In the genomic region with DNA sequence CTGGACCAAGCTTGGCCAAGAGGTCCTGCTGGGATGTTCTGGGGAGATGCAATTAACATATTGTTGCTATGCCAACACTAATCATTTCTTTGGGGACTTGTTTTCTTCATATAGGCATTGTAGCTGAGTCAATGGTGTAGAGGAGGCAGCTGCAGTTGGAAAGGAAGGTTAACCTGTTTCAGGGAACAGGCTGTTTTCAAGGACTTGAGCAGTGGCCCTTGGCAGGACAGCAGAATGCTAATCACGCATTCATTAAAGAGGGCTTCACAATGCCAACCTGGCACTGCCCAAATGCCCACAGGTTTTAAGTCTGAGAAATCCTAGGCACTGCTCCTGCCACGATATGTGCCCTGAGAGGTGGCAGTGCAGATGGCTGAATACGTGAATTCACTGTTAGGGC, we compare ENCODE assay signal across 12 mouse cellular contexts.
DNase-seq lines count a peak whose midpoint lies in the region; ATAC-seq and TF ChIP-seq lines count a peak whose summit lies in the region.
"Had no signal": no experiment of that assay in that cellular context is flagged by ENCODE, and none has a peak within 500 bp of the region (broad histone marks: within the 10 kb centered on the region; RNA-seq: fewer than 3 reads in every experiment).

No protein-coding gene starts in this region.

- H3K27ac ChIP-seq in kidney, adult 2 months (ENCODE audit: insufficient read depth, low read depth, low read length) = no peak overlapping the region
- H3K27ac ChIP-seq in kidney, embryonic 14.5 days (ENCODE audit: low read depth, low read length) = no peak overlapping the region
- H3K27ac ChIP-seq in forebrain, embryonic 10.5 days = peak overlapping the region; percentile 77
- peak overlapping the region; percentile 9 for H3K27ac ChIP-seq in hindbrain, embryonic 16.5 days (ENCODE audit: low read depth, low read length)
- H3K27ac ChIP-seq in neural tube, embryonic 15.5 days (replicated peaks) = peak overlapping the region; percentile 58
- H3K27ac ChIP-seq: heart, adult 2 months; liver, embryonic 14.5 days had no signal

- intact Hi-C loops in heart, postnatal 25 days (cut with DNase I) = no loop called here

- no peak for TF ChIP-seq POLR2A in kidney, adult 2 months (IDR thresholded peaks at IDR 0.05; ENCODE audit: low read depth, low read length)

- H3K4me1 ChIP-seq in kidney, adult 2 months (ENCODE audit: control insufficient read depth, insufficient read depth, low read length) = no peaks in the 10 kb centered on the region
- H3K4me1 ChIP-seq in kidney, embryonic 14.5 days (ENCODE audit: control insufficient read depth, insufficient read depth, low read length) = peaks cover 13% of the 10 kb centered on the region
- peaks cover 46% of the 10 kb centered on the region for H3K4me1 ChIP-seq in forebrain, embryonic 10.5 days
- peaks cover 7% of the 10 kb centered on the region for H3K4me1 ChIP-seq in hindbrain, embryonic 16.5 days (ENCODE audit: control insufficient read depth, insufficient read depth, low read depth, low read length)
- peaks cover 12% of the 10 kb centered on the region for H3K4me1 ChIP-seq in neural tube, embryonic 15.5 days

- 68% methylated on average over 3 of the region's 3 CpGs for WGBS in kidney, adult 2 months
- 91% methylated on average over 3 of the region's 3 CpGs for WGBS in kidney, embryonic 14.5 days
- WGBS in forebrain, embryonic 10.5 days = 70% methylated on average over 3 of the region's 3 CpGs
- WGBS in hindbrain, embryonic 16.5 days = 39% methylated on average over 3 of the region's 3 CpGs
- 43% methylated on average over 3 of the region's 3 CpGs for WGBS in neural tube, embryonic 15.5 days

- H3K9me3 ChIP-seq in kidney, embryonic 14.5 days (ENCODE audit: control insufficient read depth, low read length) = no peaks in the 10 kb centered on the region
- no peaks in the 10 kb centered on the region for H3K9me3 ChIP-seq in forebrain, embryonic 10.5 days
- H3K9me3 ChIP-seq in hindbrain, embryonic 16.5 days (ENCODE audit: control insufficient read depth, low read length) = no peaks in the 10 kb centered on the region
- H3K9me3 ChIP-seq in neural tube, embryonic 15.5 days (replicated peaks) = no peaks in the 10 kb centered on the region

- no peak for ATAC-seq in kidney, embryonic 14.5 days (ENCODE audit: low FRiP score, low TSS enrichment)
- peak; percentile 79 for ATAC-seq in hindbrain, embryonic 16.5 days
- peak; percentile 66; the same call in 1 of the 2 replicates for ATAC-seq in neural tube, embryonic 15.5 days (ENCODE audit: low FRiP score)

- no peak for TF ChIP-seq CTCF in kidney, adult 2 months (conservative IDR thresholded peaks at IDR 0.05; ENCODE audit: insufficient read depth, insufficient read length, low read depth, low read length)

- peak; percentile 37 for DNase-seq in kidney, adult 2 months
- no peak for DNase-seq in forebrain, embryonic 10.5 days (ENCODE audit: extremely low spot score, low spot score)
- no peak for DNase-seq in adrenal gland, adult 8-10 months
- DNase-seq in heart, postnatal 25 days (ENCODE audit: low spot score) = no peak
- DNase-seq in layer of hippocampus, adult 8-10 months (ENCODE audit: low spot score in 2 of 2) = no peak
- DNase-seq: B cell, adult 2 months; heart, adult 2 months; thymus, postnatal 36 days had no signal

- H3K4me2 ChIP-seq in kidney, embryonic 14.5 days (replicated peaks; ENCODE audit: low read depth, low read length) = no peak overlapping the region
- H3K4me2 ChIP-seq in hindbrain, embryonic 16.5 days (ENCODE audit: low read length) = no peak overlapping the region
- H3K4me2 ChIP-seq in neural tube, embryonic 15.5 days = no peak overlapping the region

- H3K9ac ChIP-seq in kidney, embryonic 14.5 days (ENCODE audit: low read depth, low read length) = no peak overlapping the region
- H3K9ac ChIP-seq in hindbrain, embryonic 16.5 days (ENCODE audit: low read depth, low read length) = no peak overlapping the region
- no peak overlapping the region for H3K9ac ChIP-seq in neural tube, embryonic 15.5 days (replicated peaks)
- H3K9ac ChIP-seq: liver, embryonic 14.5 days had no signal

- no peaks in the 10 kb centered on the region for H3K36me3 ChIP-seq in kidney, adult 2 months (ENCODE audit: control insufficient read depth, insufficient read depth, low read length)
- no peaks in the 10 kb centered on the region for H3K36me3 ChIP-seq in kidney, embryonic 14.5 days (ENCODE audit: control insufficient read depth, insufficient read depth, low read length)
- H3K36me3 ChIP-seq in forebrain, embryonic 10.5 days (replicated peaks) = no peaks in the 10 kb centered on the region
- no peaks in the 10 kb centered on the region for H3K36me3 ChIP-seq in hindbrain, embryonic 16.5 days (ENCODE audit: control insufficient read depth, insufficient read depth, low read length)
- no peaks in the 10 kb centered on the region for H3K36me3 ChIP-seq in neural tube, embryonic 15.5 days

- no peak overlapping the region for H3K4me3 ChIP-seq in kidney, adult 2 months (ENCODE audit: insufficient read depth, low read depth, low read length)
- no peak overlapping the region for H3K4me3 ChIP-seq in kidney, embryonic 14.5 days (ENCODE audit: low read length)
- no peak overlapping the region for H3K4me3 ChIP-seq in forebrain, embryonic 10.5 days
- H3K4me3 ChIP-seq in hindbrain, embryonic 16.5 days (ENCODE audit: low read length) = no peak overlapping the region
- H3K4me3 ChIP-seq in neural tube, embryonic 15.5 days (replicated peaks) = no peak overlapping the region
- H3K4me3 ChIP-seq: heart, adult 2 months had no signal

- no peaks in the 10 kb centered on the region for H3K27me3 ChIP-seq in kidney, adult 2 months (replicated peaks; ENCODE audit: control insufficient read depth, insufficient read depth, low read length)
- H3K27me3 ChIP-seq in kidney, embryonic 14.5 days (ENCODE audit: control insufficient read depth, insufficient read depth, low read length) = no peaks in the 10 kb centered on the region
- H3K27me3 ChIP-seq in forebrain, embryonic 10.5 days (ENCODE audit: poor library complexity, severe bottlenecking) = no peaks in the 10 kb centered on the region
- H3K27me3 ChIP-seq in hindbrain, embryonic 16.5 days (replicated peaks; ENCODE audit: control insufficient read depth, insufficient read depth, low read length) = no peaks in the 10 kb centered on the region
- no peaks in the 10 kb centered on the region for H3K27me3 ChIP-seq in neural tube, embryonic 15.5 days (replicated peaks)

Comparison
In these comparisons a context has a peak if more than half of its experiments do, and no peak if none do; other contexts are left out.
1. H3K27ac ChIP-seq: peak in forebrain, embryonic 10.5 days (single experiment), hindbrain, embryonic 16.5 days (single experiment) and neural tube, embryonic 15.5 days (single experiment); none in kidney, adult 2 months (single experiment) and kidney, embryonic 14.5 days (single experiment).